Mouse (Mus musculus): ENCODE results near the gene Slc10a7. TPM values are rescaled to one million over a fixed set of nuclear protein-coding genes. Genes with fewer than 3 reads are reported as not detected.
"Not testable (repeated sequence)": the region's sequence is repeated elsewhere in the genome, so short reads cannot be mapped to it uniquely, and the experiment has no call there.

Slc10a7 gene
- polyA plus RNA-seq, 1 experiment from 2014 or later, result 8.7 TPM

- no peak overlapping the region for H3K4me2 ChIP-seq (ENCODE audit: low read length)
- H3K27me3 ChIP-seq (replicated peaks; ENCODE audit: control insufficient read depth, insufficient read depth, low read length), result no peaks in the 10 kb centered on the region
- no peak overlapping the region for H3K4me3 ChIP-seq (ENCODE audit: low read length)
- no peak overlapping the region for H3K9ac ChIP-seq (ENCODE audit: low read depth, low read length)
- no peaks in the 10 kb centered on the region for H3K4me1 ChIP-seq (ENCODE audit: control insufficient read depth, insufficient read depth, low read depth, low read length)
- H3K9me3 ChIP-seq (ENCODE audit: control insufficient read depth, low read length), result no peaks in the 10 kb centered on the region
- peak; percentile 72 for ATAC-seq
- WGBS, result 66% methylated on average over 11 of the region's 11 CpGs
- no peaks in the 10 kb centered on the region for H3K36me3 ChIP-seq (ENCODE audit: control insufficient read depth, insufficient read depth, low read length)
- no peak overlapping the region for H3K27ac ChIP-seq (ENCODE audit: low read depth, low read length)
Measured at GRCm38 (mm10) chr8:78709948-78710644, 200.9 kb downstream of the Slc10a7 start.

GRCm38 (mm10) chr8:78710961-78711360, 201.8 kb downstream of the Slc10a7 start:
- no peak for ATAC-seq
- H3K36me3 ChIP-seq (ENCODE audit: control insufficient read depth, insufficient read depth, low read length), result no peaks in the 10 kb centered on the region
- WGBS, result 94% methylated on average over 10 of the region's 10 CpGs

GRCm38 (mm10) chr8:78714880-78715279, 205.7 kb downstream of the Slc10a7 start:
- Histone ChIP-seq H3K4me3 (ENCODE audit: low read length) (no peak overlapping the region), H3K4me2 (ENCODE audit: low read length) (no peak overlapping the region), H3K27me3 (replicated peaks; ENCODE audit: control insufficient read depth, insufficient read depth, low read length) (no peaks in the 10 kb centered on the region), H3K36me3 (ENCODE audit: control insufficient read depth, insufficient read depth, low read length) (0 out of 2 replicates have a peak, but pooled peaks cover 2% of the 10 kb centered on the region), H3K4me1 (ENCODE audit: control insufficient read depth, insufficient read depth, low read depth, low read length) (no peaks in the 10 kb centered on the region), H3K27ac (ENCODE audit: low read depth, low read length) (no peak overlapping the region), H3K9ac (ENCODE audit: low read depth, low read length) (no peak overlapping the region), H3K9me3 (ENCODE audit: control insufficient read depth, low read length) (peaks cover 4% of the 10 kb centered on the region)
- no peak for ATAC-seq
- 70% methylated on average over 4 of the region's 4 CpGs for WGBS

More at GRCm38 (mm10) chr8:78710961-78711360, 201.8 kb downstream of the Slc10a7 start:
- Histone ChIP-seq H3K4me1 (ENCODE audit: control insufficient read depth, insufficient read depth, low read depth, low read length) (no peaks in the 10 kb centered on the region), H3K4me3 (ENCODE audit: low read length) (no peak overlapping the region), H3K4me2 (ENCODE audit: low read length) (no peak overlapping the region), H3K9ac (ENCODE audit: low read depth, low read length) (no peak overlapping the region), H3K27ac (ENCODE audit: low read depth, low read length) (no peak overlapping the region), H3K9me3 (ENCODE audit: control insufficient read depth, low read length) (no peaks in the 10 kb centered on the region), H3K27me3 (replicated peaks; ENCODE audit: control insufficient read depth, insufficient read depth, low read length) (no peaks in the 10 kb centered on the region)

GRCm38 (mm10) chr8:78716546-78716945, 207.4 kb downstream of the Slc10a7 start:
- Histone ChIP-seq H3K9ac (ENCODE audit: low read depth, low read length) (no peak overlapping the region), H3K36me3 (ENCODE audit: control insufficient read depth, insufficient read depth, low read length) (0 out of 2 replicates have a peak, but pooled peaks cover 2% of the 10 kb centered on the region), H3K4me3 (ENCODE audit: low read length) (no peak overlapping the region), H3K27ac (ENCODE audit: low read depth, low read length) (no peak overlapping the region), H3K9me3 (ENCODE audit: control insufficient read depth, low read length) (peaks cover 4% of the 10 kb centered on the region), H3K4me1 (ENCODE audit: control insufficient read depth, insufficient read depth, low read depth, low read length) (no peaks in the 10 kb centered on the region), H3K4me2 (ENCODE audit: low read length) (no peak overlapping the region), H3K27me3 (replicated peaks; ENCODE audit: control insufficient read depth, insufficient read depth, low read length) (no peaks in the 10 kb centered on the region)
- 97% methylated on average over 7 of the region's 7 CpGs for whole genome bisulfite sequencing
- ATAC-seq, result no peak

- ATAC-seq; H3K9me3 ChIP-seq (ENCODE audit: control insufficient read depth, low read length); H3K27ac ChIP-seq (ENCODE audit: low read depth, low read length); H3K4me3 ChIP-seq (ENCODE audit: low read length); H3K4me2 ChIP-seq (ENCODE audit: low read length); H3K27me3 ChIP-seq (replicated peaks; ENCODE audit: control insufficient read depth, insufficient read depth, low read length); H3K36me3 ChIP-seq (ENCODE audit: control insufficient read depth, insufficient read depth, low read length); H3K9ac ChIP-seq (ENCODE audit: low read depth, low read length); H3K4me1 ChIP-seq (ENCODE audit: control insufficient read depth, insufficient read depth, low read depth, low read length): not testable (repeated sequence)
- 97% methylated on average over 10 of the region's 10 CpGs for WGBS
Measured at GRCm38 (mm10) chr8:78717191-78717590, 208.0 kb downstream of the Slc10a7 start.

- Histone ChIP-seq H3K4me2 (ENCODE audit: low read length) (no peak overlapping the region), H3K36me3 (ENCODE audit: control insufficient read depth, insufficient read depth, low read length) (0 out of 2 replicates have a peak, but pooled peaks cover 2% of the 10 kb centered on the region), H3K4me1 (ENCODE audit: control insufficient read depth, insufficient read depth, low read depth, low read length) (no peaks in the 10 kb centered on the region), H3K9me3 (ENCODE audit: control insufficient read depth, low read length) (peaks cover 4% of the 10 kb centered on the region), H3K27me3 (replicated peaks; ENCODE audit: control insufficient read depth, insufficient read depth, low read length) (no peaks in the 10 kb centered on the region), H3K4me3 (ENCODE audit: low read length) (no peak overlapping the region), H3K27ac (ENCODE audit: low read depth, low read length) (no peak overlapping the region), H3K9ac (ENCODE audit: low read depth, low read length) (no peak overlapping the region)
- no peak for ATAC-seq
- 83% methylated on average over 10 of the region's 10 CpGs for WGBS
Measured at GRCm38 (mm10) chr8:78719279-78720040, 210.3 kb downstream of the Slc10a7 start.

- H3K4me1 ChIP-seq (ENCODE audit: control insufficient read depth, insufficient read depth, low read depth, low read length), result no peaks in the 10 kb centered on the region
- no peak overlapping the region for H3K4me2 ChIP-seq (ENCODE audit: low read length)
- no peak overlapping the region for H3K4me3 ChIP-seq (ENCODE audit: low read length)
- ATAC-seq, result no peak; the same call in 1 of the 2 replicates
- H3K9ac ChIP-seq (ENCODE audit: low read depth, low read length), result no peak overlapping the region
- no peak overlapping the region for H3K27ac ChIP-seq (ENCODE audit: low read depth, low read length)
- H3K36me3 ChIP-seq (ENCODE audit: control insufficient read depth, insufficient read depth, low read length), result 0 out of 2 replicates have a peak, but pooled peaks cover 2% of the 10 kb centered on the region
- WGBS, result 68% methylated on average over 8 of the region's 8 CpGs
- no peaks in the 10 kb centered on the region for H3K27me3 ChIP-seq (replicated peaks; ENCODE audit: control insufficient read depth, insufficient read depth, low read length)
- H3K9me3 ChIP-seq (ENCODE audit: control insufficient read depth, low read length), result peaks cover 4% of the 10 kb centered on the region
Measured at GRCm38 (mm10) chr8:78720041-78720414, 210.9 kb downstream of the Slc10a7 start.

GRCm38 (mm10) chr8:78721576-78721975, 212.4 kb downstream of the Slc10a7 start:
- Histone ChIP-seq H3K27me3 (replicated peaks; ENCODE audit: control insufficient read depth, insufficient read depth, low read length) (no peaks in the 10 kb centered on the region), H3K4me2 (ENCODE audit: low read length) (no peak overlapping the region), H3K9me3 (ENCODE audit: control insufficient read depth, low read length) (peaks cover 4% of the 10 kb centered on the region), H3K36me3 (ENCODE audit: control insufficient read depth, insufficient read depth, low read length) (0 out of 2 replicates have a peak, but pooled peaks cover 2% of the 10 kb centered on the region), H3K27ac (ENCODE audit: low read depth, low read length) (no peak overlapping the region), H3K4me3 (ENCODE audit: low read length) (no peak overlapping the region), H3K9ac (ENCODE audit: low read depth, low read length) (no peak overlapping the region), H3K4me1 (ENCODE audit: control insufficient read depth, insufficient read depth, low read depth, low read length) (no peaks in the 10 kb centered on the region)
- no peak for ATAC-seq
- 88% methylated on average over 5 of the region's 5 CpGs for WGBS

- Histone ChIP-seq H3K4me1 (ENCODE audit: control insufficient read depth, insufficient read depth, low read depth, low read length) (no peaks in the 10 kb centered on the region), H3K4me2 (ENCODE audit: low read length) (no peak overlapping the region), H3K4me3 (ENCODE audit: low read length) (no peak overlapping the region), H3K27ac (ENCODE audit: low read depth, low read length) (no peak overlapping the region), H3K27me3 (replicated peaks; ENCODE audit: control insufficient read depth, insufficient read depth, low read length) (no peaks in the 10 kb centered on the region), H3K9me3 (ENCODE audit: control insufficient read depth, low read length) (peaks cover 4% of the 10 kb centered on the region), H3K9ac (ENCODE audit: low read depth, low read length) (no peak overlapping the region), H3K36me3 (ENCODE audit: control insufficient read depth, insufficient read depth, low read length) (0 out of 2 replicates have a peak, but pooled peaks cover 2% of the 10 kb centered on the region)
- no peak for ATAC-seq
- WGBS, result 83% methylated on average over 7 of the region's 7 CpGs
Measured at GRCm38 (mm10) chr8:78722201-78722600, 213.1 kb downstream of the Slc10a7 start.

Measured in hindbrain, embryonic 16.5 days (tissue).